Mouse (Mus musculus): ENCODE measurements at regions not wholly inside any gene's neighbourhood (a gene's known extent, or its start where the extent isn't known, plus 50 kb on each side); places are given as distances from the start of the nearest gene placed in this dataset.

DNA sequence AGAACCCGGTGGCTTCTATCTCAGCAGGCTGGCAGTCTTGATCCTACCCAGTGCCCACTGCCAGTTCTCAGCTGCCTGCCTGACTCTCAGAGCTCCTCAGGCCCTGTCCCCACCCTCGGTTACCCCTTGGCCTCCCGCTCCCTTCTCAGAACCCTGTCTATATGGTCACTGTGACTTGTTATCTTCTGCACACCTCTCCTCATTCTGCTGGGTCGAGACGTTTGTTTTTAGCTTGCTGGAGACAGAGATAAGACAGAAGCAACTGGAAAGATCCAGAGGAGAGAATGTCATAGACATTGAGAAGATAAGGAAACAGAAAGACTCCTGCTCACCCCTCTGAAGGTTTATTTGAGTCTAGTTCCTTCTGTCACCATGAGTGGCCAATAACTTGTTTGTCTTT, 53.8 kb upstream of the Phc1 start:
- DNase-seq = no peak

DNA sequence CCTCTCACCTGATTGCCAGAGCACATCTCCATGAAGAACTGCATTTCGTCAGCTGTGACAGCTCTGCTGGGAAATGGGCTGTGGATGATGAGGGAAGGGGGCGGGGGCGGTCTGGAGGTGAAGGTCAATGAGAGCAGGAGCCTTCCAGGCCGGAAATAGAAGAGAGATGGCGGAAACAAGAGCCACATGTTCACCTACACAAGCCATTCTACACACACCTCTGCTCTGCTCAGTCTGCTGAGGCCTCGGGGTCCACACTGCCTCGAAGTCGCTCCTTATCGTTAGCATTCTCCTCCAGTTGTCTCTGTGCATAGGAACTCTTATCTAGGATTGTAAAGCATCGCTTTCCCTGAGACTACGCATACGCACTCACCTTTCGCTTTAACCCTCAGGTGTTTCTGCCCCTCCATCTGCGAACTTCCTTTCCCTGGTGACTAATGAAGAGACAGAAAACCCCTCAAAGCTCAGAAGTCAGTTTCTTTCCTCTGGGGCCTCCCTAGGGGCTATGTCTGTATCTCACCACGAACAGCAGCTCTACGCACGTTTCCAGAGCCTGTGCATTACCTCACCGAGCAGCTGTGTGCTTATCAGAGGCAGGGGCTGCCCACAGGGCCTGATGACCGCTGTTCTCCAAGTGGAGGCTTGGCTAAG, 53.0 kb upstream of the Phc1 start:
- no peak for DNase-seq

DNA sequence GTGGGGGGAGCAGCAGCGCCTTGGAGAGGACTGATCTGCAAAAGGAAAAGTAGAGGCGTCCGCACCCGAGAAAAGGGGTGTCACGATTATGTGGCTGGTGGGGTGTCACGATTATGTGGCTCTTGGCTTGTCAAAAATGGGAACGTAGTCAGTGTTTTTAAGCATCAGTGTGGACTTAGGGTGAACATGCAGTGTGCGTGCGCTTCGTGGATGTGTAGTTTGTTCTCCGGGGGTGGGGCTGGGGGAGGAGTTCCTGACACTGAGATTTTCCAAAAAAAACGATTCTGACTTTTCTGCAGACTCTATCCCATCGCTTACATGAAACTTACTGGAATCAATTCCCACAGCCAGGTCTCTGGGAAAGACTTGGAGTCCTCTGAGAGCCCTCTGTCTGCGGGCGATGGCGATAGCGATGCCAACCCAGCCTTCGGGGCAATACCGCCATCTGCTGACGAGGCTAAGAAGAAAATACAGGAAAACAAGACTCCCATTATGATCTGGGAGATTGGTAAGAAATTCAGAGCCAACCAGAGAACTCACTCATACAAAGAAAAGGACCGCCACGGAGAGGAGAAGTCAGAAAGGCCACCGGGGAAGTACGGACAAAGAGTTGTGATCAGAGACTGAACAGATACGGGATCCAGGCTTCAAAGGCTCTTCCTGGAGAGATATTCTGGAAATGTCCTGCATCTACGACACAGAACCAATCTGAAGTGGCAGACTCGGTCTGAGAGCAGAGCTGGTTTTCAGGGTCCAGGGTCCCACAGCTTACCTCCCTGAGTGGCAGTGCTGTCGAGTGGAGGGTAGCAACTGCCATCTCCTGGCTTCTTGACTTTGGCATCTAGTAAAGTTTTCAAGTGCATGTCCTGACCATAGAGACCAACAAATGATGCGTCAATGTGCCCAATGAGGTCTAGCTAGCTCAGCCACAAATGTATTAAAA, 51.6 kb upstream of the Phc1 start:
- peak; percentile 34 for DNase-seq

DNA sequence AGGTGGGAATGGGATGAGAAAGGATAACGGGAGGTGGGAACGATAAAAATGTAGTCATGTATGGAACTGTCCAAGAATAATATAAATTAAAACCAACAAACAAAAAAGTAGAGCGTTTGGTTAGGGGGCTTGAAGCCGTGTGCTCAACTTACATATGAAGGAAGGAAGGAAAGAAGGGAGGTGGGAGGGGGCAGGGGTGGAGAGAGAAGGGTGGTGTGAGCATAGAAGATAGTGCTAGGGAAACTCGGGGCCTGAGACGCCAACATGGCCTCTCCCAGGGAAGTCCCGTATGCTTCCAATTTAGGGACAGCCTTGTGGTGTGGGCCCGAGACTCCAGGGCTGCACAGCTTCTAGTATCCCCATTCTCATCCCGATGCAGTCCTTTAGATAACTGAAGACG, 50.8 kb upstream of the Phc1 start:
- DNase-seq = no peak

DNA sequence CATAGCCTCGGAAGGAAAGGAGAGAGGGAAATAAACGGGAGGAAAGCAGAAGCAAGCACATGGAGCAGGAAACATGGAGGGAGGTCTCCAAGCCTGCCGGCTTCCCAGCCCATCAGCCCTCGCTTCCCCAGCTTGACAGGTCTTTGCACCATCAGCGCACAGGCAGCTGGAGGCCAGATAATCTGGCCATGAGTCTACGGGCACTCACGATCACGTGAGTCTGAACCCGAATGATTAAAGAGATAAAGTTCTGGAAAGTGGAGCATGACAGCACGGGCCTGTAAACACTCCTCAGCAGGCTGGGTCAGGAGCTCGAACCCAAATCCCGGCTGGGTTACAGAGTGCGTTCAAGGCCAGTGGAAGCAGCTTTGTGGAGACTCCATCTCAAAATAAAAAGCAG, 50.4 kb upstream of the Phc1 start:
- DNase-seq = no peak
